Mouse (Mus musculus): ENCODE measurements around the gene Gm20696. TPM values are rescaled to one million over a fixed set of nuclear protein-coding genes. Genes with fewer than 3 reads are reported as not detected.

The Gm20696 gene
- total RNA-seq, 1 experiment: 0.58 TPM

- TF ChIP-seq MAFK (IDR thresholded peaks at IDR 0.05; ENCODE audit: insufficient read depth, low read depth, low read length) (no peak), ZC3H11A (IDR thresholded peaks at IDR 0.05; ENCODE audit: borderline replicate concordance, low read depth, low read length) (no peak), ZNF384 (IDR thresholded peaks at IDR 0.05; ENCODE audit: low read depth, low read length) (no peak), CHD2 (IDR thresholded peaks at IDR 0.05; ENCODE audit: low read depth, low read length) (no peak), HCFC1 (IDR thresholded peaks at IDR 0.05; ENCODE audit: borderline replicate concordance, insufficient read depth, low read length) (no peak)
- DNase-seq (ENCODE audit: low read depth, low spot score): no peak
- no peak overlapping the region for H3K27ac ChIP-seq (ENCODE audit: insufficient read depth, low read depth, low read length, poor library complexity, severe bottlenecking)
- H3K4me3 ChIP-seq (ENCODE audit: insufficient read depth in 1 of 2, low read depth in 1 of 2, low read length in 2 of 2, poor library complexity in 1 of 2, severe bottlenecking in 1 of 2): no peak overlapping the region
- peaks cover 4 to 11% of the 10 kb centered on the region in 2 experiments; a peak in 2 of 4 replicates for H3K4me1 ChIP-seq (ENCODE audit: control insufficient read depth in 2 of 2, insufficient read depth in 2 of 2, low read length in 2 of 2, poor library complexity in 1 of 2)
- H3K9me3 ChIP-seq (ENCODE audit: control insufficient read depth, insufficient read depth, low read depth, low read length): no peaks in the 10 kb centered on the region
- in situ Hi-C loops (cut with MboI; ENCODE audit: low sequenced_read_pairs in 2 of 2, unreplicated experiment in 2 of 2): no loop called here
- no peaks in the 10 kb centered on the region for H3K36me3 ChIP-seq (ENCODE audit: control insufficient read depth, insufficient read depth, low read length, poor library complexity, severe bottlenecking)
- H3K9ac ChIP-seq (ENCODE audit: insufficient read depth, low read depth, low read length, poor library complexity, severe bottlenecking): no peak overlapping the region
Observed at GRCm38 (mm10) chr6:99621167-99621566, 45.4 kb downstream of the Gm20696 start.

- in situ Hi-C loops (cut with MboI; ENCODE audit: low sequenced_read_pairs in 2 of 2, unreplicated experiment in 2 of 2): no loop called here
- Histone ChIP-seq H3K27ac (ENCODE audit: insufficient read depth, low read depth, low read length, poor library complexity, severe bottlenecking) (no peak overlapping the region), H3K9ac (ENCODE audit: insufficient read depth, low read depth, low read length, poor library complexity, severe bottlenecking) (no peak overlapping the region), H3K36me3 (ENCODE audit: control insufficient read depth, insufficient read depth, low read length, poor library complexity, severe bottlenecking) (no peaks in the 10 kb centered on the region), H3K4me3 (ENCODE audit: insufficient read depth in 1 of 2, low read depth in 1 of 2, low read length in 2 of 2, poor library complexity in 1 of 2, severe bottlenecking in 1 of 2) (no peak overlapping the region), H3K4me1 (ENCODE audit: control insufficient read depth in 2 of 2, insufficient read depth in 2 of 2, low read length in 2 of 2, poor library complexity in 1 of 2) (peaks cover 4 to 13% of the 10 kb centered on the region in 2 experiments; a peak in 2 of 4 replicates), H3K9me3 (ENCODE audit: control insufficient read depth, insufficient read depth, low read depth, low read length) (no peaks in the 10 kb centered on the region)
- no peak for TF ChIP-seq HCFC1 (IDR thresholded peaks at IDR 0.05; ENCODE audit: borderline replicate concordance, insufficient read depth, low read length)
- no peak for TF ChIP-seq ZNF384 (IDR thresholded peaks at IDR 0.05; ENCODE audit: low read depth, low read length)
- TF ChIP-seq CHD2 (IDR thresholded peaks at IDR 0.05; ENCODE audit: low read depth, low read length): no peak
- TF ChIP-seq MAFK (IDR thresholded peaks at IDR 0.05; ENCODE audit: insufficient read depth, low read depth, low read length): no peak
- no peak for TF ChIP-seq ZC3H11A (IDR thresholded peaks at IDR 0.05; ENCODE audit: borderline replicate concordance, low read depth, low read length)
- DNase-seq (ENCODE audit: low read depth, low spot score): no peak
Observed at GRCm38 (mm10) chr6:99620471-99620870, 46.1 kb downstream of the Gm20696 start.

GRCm38 (mm10) chr6:99619964-99620363 is 46.6 kb downstream of the Gm20696 start:
- Histone ChIP-seq H3K9me3 (ENCODE audit: control insufficient read depth, insufficient read depth, low read depth, low read length) (no peaks in the 10 kb centered on the region), H3K4me1 (ENCODE audit: control insufficient read depth in 2 of 2, insufficient read depth in 2 of 2, low read length in 2 of 2, poor library complexity in 1 of 2) (peaks cover 2 to 13% of the 10 kb centered on the region in 2 experiments; a peak in 2 of 4 replicates), H3K4me3 (ENCODE audit: insufficient read depth in 1 of 2, low read depth in 1 of 2, low read length in 2 of 2, poor library complexity in 1 of 2, severe bottlenecking in 1 of 2) (no peak overlapping the region), H3K9ac (ENCODE audit: insufficient read depth, low read depth, low read length, poor library complexity, severe bottlenecking) (no peak overlapping the region), H3K36me3 (ENCODE audit: control insufficient read depth, insufficient read depth, low read length, poor library complexity, severe bottlenecking) (no peaks in the 10 kb centered on the region), H3K27ac (ENCODE audit: insufficient read depth, low read depth, low read length, poor library complexity, severe bottlenecking) (no peak overlapping the region)
- in situ Hi-C loops (cut with MboI; ENCODE audit: low sequenced_read_pairs in 2 of 2, unreplicated experiment in 2 of 2): no loop called here
- TF ChIP-seq ZNF384 (IDR thresholded peaks at IDR 0.05; ENCODE audit: low read depth, low read length): no peak
- no peak for TF ChIP-seq ZC3H11A (IDR thresholded peaks at IDR 0.05; ENCODE audit: borderline replicate concordance, low read depth, low read length)
- no peak for DNase-seq (ENCODE audit: low read depth, low spot score)

GRCm38 (mm10) chr6:99619466-99619865 is 47.1 kb downstream of the Gm20696 start:
- H3K9me3 ChIP-seq (ENCODE audit: control insufficient read depth, insufficient read depth, low read depth, low read length): no peaks in the 10 kb centered on the region
- TF ChIP-seq HCFC1 (IDR thresholded peaks at IDR 0.05; ENCODE audit: borderline replicate concordance, insufficient read depth, low read length) (no peak), MAFK (IDR thresholded peaks at IDR 0.05; ENCODE audit: insufficient read depth, low read depth, low read length) (no peak), ZC3H11A (IDR thresholded peaks at IDR 0.05; ENCODE audit: borderline replicate concordance, low read depth, low read length) (no peak), ZNF384 (IDR thresholded peaks at IDR 0.05; ENCODE audit: low read depth, low read length) (no peak), CHD2 (IDR thresholded peaks at IDR 0.05; ENCODE audit: low read depth, low read length) (no peak)

GRCm38 (mm10) chr6:99617867-99618266 is 48.7 kb downstream of the Gm20696 start:
- no peak overlapping the region for H3K27ac ChIP-seq (ENCODE audit: insufficient read depth, low read depth, low read length, poor library complexity, severe bottlenecking)
- DNase-seq (ENCODE audit: low read depth, low spot score): no peak
- in situ Hi-C loops (cut with MboI; ENCODE audit: low sequenced_read_pairs in 2 of 2, unreplicated experiment in 2 of 2): no loop called here
- peaks cover 2 to 13% of the 10 kb centered on the region in 2 experiments; a peak in 2 of 4 replicates for H3K4me1 ChIP-seq (ENCODE audit: control insufficient read depth in 2 of 2, insufficient read depth in 2 of 2, low read length in 2 of 2, poor library complexity in 1 of 2)
- H3K4me3 ChIP-seq (ENCODE audit: insufficient read depth in 1 of 2, low read depth in 1 of 2, low read length in 2 of 2, poor library complexity in 1 of 2, severe bottlenecking in 1 of 2): no peak overlapping the region
- no peaks in the 10 kb centered on the region for H3K36me3 ChIP-seq (ENCODE audit: control insufficient read depth, insufficient read depth, low read length, poor library complexity, severe bottlenecking)
- H3K9ac ChIP-seq (ENCODE audit: insufficient read depth, low read depth, low read length, poor library complexity, severe bottlenecking): no peak overlapping the region
- no peaks in the 10 kb centered on the region for H3K9me3 ChIP-seq (ENCODE audit: control insufficient read depth, insufficient read depth, low read depth, low read length)
- TF ChIP-seq ZC3H11A (IDR thresholded peaks at IDR 0.05; ENCODE audit: borderline replicate concordance, low read depth, low read length) (no peak), CHD2 (IDR thresholded peaks at IDR 0.05; ENCODE audit: low read depth, low read length) (no peak), HCFC1 (IDR thresholded peaks at IDR 0.05; ENCODE audit: borderline replicate concordance, insufficient read depth, low read length) (no peak), ZNF384 (IDR thresholded peaks at IDR 0.05; ENCODE audit: low read depth, low read length) (no peak), MAFK (IDR thresholded peaks at IDR 0.05; ENCODE audit: insufficient read depth, low read depth, low read length) (no peak)

More at GRCm38 (mm10) chr6:99619466-99619865, 47.1 kb downstream of the Gm20696 start:
- DNase-seq (ENCODE audit: low read depth, low spot score): no peak
- Histone ChIP-seq H3K9ac (ENCODE audit: insufficient read depth, low read depth, low read length, poor library complexity, severe bottlenecking) (no peak overlapping the region), H3K36me3 (ENCODE audit: control insufficient read depth, insufficient read depth, low read length, poor library complexity, severe bottlenecking) (no peaks in the 10 kb centered on the region), H3K4me1 (ENCODE audit: control insufficient read depth in 2 of 2, insufficient read depth in 2 of 2, low read length in 2 of 2, poor library complexity in 1 of 2) (peaks cover 3 to 15% of the 10 kb centered on the region in 2 experiments; a peak in 2 of 4 replicates), H3K27ac (ENCODE audit: insufficient read depth, low read depth, low read length, poor library complexity, severe bottlenecking) (no peak overlapping the region), H3K4me3 (ENCODE audit: insufficient read depth in 1 of 2, low read depth in 1 of 2, low read length in 2 of 2, poor library complexity in 1 of 2, severe bottlenecking in 1 of 2) (no peak overlapping the region)
- in situ Hi-C loops (cut with MboI; ENCODE audit: low sequenced_read_pairs in 2 of 2, unreplicated experiment in 2 of 2): no loop called here
